Mouse (Mus musculus): Measurements from ENCODE around the gene Hes2.

DNA sequence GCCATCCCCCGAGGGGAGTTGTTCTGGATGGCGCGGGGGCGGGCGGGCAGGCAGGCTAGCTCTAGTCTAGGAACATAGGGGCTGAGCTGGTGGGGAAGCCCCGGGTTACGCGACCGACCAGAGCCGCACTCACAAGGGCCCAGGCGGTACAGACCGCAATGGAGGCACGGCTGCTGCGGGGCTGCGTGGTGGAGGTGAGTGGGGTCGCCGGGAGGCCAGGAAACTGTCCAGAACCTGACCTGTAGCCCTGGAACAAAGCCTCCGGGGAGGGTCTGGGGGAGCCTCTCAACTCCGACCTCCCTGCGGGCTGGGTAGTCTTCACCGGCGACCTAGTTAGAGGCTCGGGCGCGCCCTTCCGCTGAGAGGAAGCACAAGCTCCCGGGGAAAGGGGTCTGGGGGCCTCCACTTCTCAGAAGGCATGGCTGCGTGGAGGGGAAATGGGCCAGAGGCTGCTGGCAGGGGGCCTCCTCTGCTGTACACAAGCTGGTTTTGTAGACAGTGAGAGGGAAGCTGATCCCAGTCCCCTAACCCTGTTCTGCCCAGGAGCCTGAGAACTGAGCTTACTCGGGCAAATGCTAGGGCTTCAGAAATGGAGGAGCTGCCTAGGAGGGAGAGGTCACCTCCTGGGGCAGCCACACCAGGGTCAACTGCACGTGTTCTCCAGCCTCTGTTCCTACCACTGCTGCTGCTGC lies 42.6 kb upstream of the Hes2 start, which contains the start of gene Tnfrsf25:
- no peak for TF ChIP-seq ZC3H11A (IDR thresholded peaks at IDR 0.05; ENCODE audit: borderline replicate concordance, low read depth, low read length)
- no peak for TF ChIP-seq HCFC1 (IDR thresholded peaks at IDR 0.05; ENCODE audit: borderline replicate concordance, insufficient read depth, low read length)
- TF ChIP-seq ZNF384 (IDR thresholded peaks at IDR 0.05; ENCODE audit: low read depth, low read length), result no peak
- TF ChIP-seq MAFK (IDR thresholded peaks at IDR 0.05; ENCODE audit: insufficient read depth, low read depth, low read length), result no peak
- no peak for TF ChIP-seq CHD2 (IDR thresholded peaks at IDR 0.05; ENCODE audit: low read depth, low read length)

Measured in ES-E14 (cell line).